Mouse (Mus musculus): ENCODE measurements around the gene Cdca7l. TPM values are rescaled to one million over a fixed set of nuclear protein-coding genes. Genes with fewer than 3 reads are reported as not detected.

Gene Cdca7l
- polyA plus RNA-seq, 2 experiments = 24.0 to 37.7 TPM

DNA sequence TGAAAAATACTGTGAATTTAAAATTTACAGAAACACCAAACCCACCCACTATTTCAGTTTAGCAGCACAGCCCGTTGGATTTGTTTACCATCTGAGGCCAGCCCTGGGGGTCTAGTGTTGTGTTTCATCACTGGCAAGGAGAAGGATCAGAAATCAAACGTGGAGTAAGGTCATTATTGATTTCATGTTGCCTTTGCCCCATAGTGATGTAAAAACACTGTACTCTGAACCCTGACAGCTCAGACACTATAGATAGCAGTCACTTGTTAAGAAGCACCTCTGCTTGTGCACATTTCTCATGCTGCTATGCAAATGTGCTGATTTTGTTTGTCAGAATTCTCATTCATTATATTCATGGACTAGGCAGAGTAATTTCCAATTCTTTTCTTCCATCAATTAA, 22.7 kb upstream of the Cdca7l start:
- ATAC-seq (ENCODE audit: low FRiP score, low read depth) (no peak), DNase-seq (ENCODE audit: low spot score) (no peak)

DNA sequence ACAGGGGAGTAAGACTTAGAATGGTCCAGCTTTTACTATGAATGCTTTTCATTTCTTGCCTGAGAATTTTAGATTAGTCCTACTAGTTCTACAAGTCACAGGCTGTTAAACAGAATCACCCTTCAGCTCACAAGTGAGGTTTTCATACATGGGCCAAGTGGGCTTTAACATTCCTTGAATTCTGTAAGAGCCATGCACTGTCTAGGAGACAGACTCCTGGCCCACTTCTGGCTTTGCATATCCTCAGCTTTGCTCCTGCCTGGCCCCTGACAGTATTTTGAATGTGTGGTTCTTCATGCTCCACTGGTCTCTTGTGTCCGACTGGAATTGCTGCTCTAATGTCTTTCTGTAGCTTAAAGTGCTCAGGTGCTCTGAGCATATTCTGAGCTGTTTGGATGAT, 20.7 kb upstream of the Cdca7l start:
- ATAC-seq (ENCODE audit: low FRiP score, low read depth) = no peak
- WGBS = 78% methylated on average over 1 of the region's 1 CpGs
- H3K9me3 ChIP-seq (ENCODE audit: control insufficient read depth, low read length) = no peaks in the 10 kb centered on the region

More for the DNA sequence above, 22.7 kb upstream of the Cdca7l start:
- no peaks in the 10 kb centered on the region for H3K27me3 ChIP-seq (ENCODE audit: control insufficient read depth, insufficient read depth, low read length)
- H3K4me2 ChIP-seq (replicated peaks; ENCODE audit: low read depth, low read length, severe bottlenecking) = no peak overlapping the region
- H3K36me3 ChIP-seq (ENCODE audit: control insufficient read depth, insufficient read depth, low read length) = no peaks in the 10 kb centered on the region
- no peak for TF ChIP-seq POLR2A (IDR thresholded peaks at IDR 0.05; ENCODE audit: borderline replicate concordance, extremely low read depth, insufficient read depth, insufficient read length)
- WGBS = 56% methylated on average over 2 of the region's 2 CpGs
- no peak overlapping the region for H3K9ac ChIP-seq (ENCODE audit: low read depth, low read length, severe bottlenecking)
- no peaks in the 10 kb centered on the region for H3K4me1 ChIP-seq (ENCODE audit: control insufficient read depth, insufficient read depth, low read length)
- no peak overlapping the region for H3K27ac ChIP-seq (replicated peaks; ENCODE audit: low read depth, low read length)
- H3K4me3 ChIP-seq (replicated peaks; ENCODE audit: low read length) = no peak overlapping the region
- no peaks in the 10 kb centered on the region for H3K9me3 ChIP-seq (ENCODE audit: control insufficient read depth, low read length)

DNA sequence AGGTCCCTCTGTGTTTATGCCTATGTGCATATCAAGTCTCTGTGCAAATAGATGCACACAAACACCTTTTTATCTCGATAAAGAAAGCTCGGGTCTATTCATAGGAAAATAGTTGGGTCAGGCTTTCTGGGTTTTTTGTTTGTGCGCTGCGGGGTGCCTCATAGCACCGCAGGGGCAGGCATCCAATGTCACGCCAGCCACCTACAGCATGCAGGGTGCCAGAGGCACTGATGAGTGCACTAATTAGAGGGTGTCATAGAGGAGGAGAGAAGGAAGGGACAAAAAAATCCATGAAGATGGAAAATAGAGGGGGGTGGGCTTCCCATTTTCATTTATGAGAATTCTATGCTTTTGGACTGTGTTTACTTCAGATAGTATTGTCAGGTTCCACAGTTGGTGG, 17.5 kb upstream of the Cdca7l start:
- 40% methylated on average over 6 of the region's 6 CpGs for WGBS
- no peaks in the 10 kb centered on the region for H3K36me3 ChIP-seq (ENCODE audit: control insufficient read depth, insufficient read depth, low read length)
- no peak for ATAC-seq (ENCODE audit: low FRiP score, low read depth)
- no peaks in the 10 kb centered on the region for H3K9me3 ChIP-seq (ENCODE audit: control insufficient read depth, low read length)
- no peak overlapping the region for H3K9ac ChIP-seq (ENCODE audit: low read depth, low read length, severe bottlenecking)
- no peak overlapping the region for H3K4me3 ChIP-seq (replicated peaks; ENCODE audit: low read length)
- no peaks in the 10 kb centered on the region for H3K27me3 ChIP-seq (ENCODE audit: control insufficient read depth, insufficient read depth, low read length)
- H3K27ac ChIP-seq (replicated peaks; ENCODE audit: low read depth, low read length) = no peak overlapping the region
- DNase-seq (ENCODE audit: low spot score) = no peak
- H3K4me2 ChIP-seq (replicated peaks; ENCODE audit: low read depth, low read length, severe bottlenecking) = no peak overlapping the region
- H3K4me1 ChIP-seq (ENCODE audit: control insufficient read depth, insufficient read depth, low read length) = 0 out of 2 replicates have a peak, but pooled peaks cover 3% of the 10 kb centered on the region
- no peak for TF ChIP-seq POLR2A (IDR thresholded peaks at IDR 0.05; ENCODE audit: borderline replicate concordance, extremely low read depth, insufficient read depth, insufficient read length)

More for the DNA sequence above, 20.7 kb upstream of the Cdca7l start:
- H3K4me3 ChIP-seq (replicated peaks; ENCODE audit: low read length) = no peak overlapping the region
- H3K4me1 ChIP-seq (ENCODE audit: control insufficient read depth, insufficient read depth, low read length) = no peaks in the 10 kb centered on the region
- no peak for DNase-seq (ENCODE audit: low spot score)
- no peak overlapping the region for H3K9ac ChIP-seq (ENCODE audit: low read depth, low read length, severe bottlenecking)
- H3K4me2 ChIP-seq (replicated peaks; ENCODE audit: low read depth, low read length, severe bottlenecking) = no peak overlapping the region
- H3K27ac ChIP-seq (replicated peaks; ENCODE audit: low read depth, low read length) = no peak overlapping the region
- H3K36me3 ChIP-seq (ENCODE audit: control insufficient read depth, insufficient read depth, low read length) = no peaks in the 10 kb centered on the region
- TF ChIP-seq POLR2A (IDR thresholded peaks at IDR 0.05; ENCODE audit: borderline replicate concordance, extremely low read depth, insufficient read depth, insufficient read length) = no peak
- H3K27me3 ChIP-seq (ENCODE audit: control insufficient read depth, insufficient read depth, low read length) = no peaks in the 10 kb centered on the region

DNA sequence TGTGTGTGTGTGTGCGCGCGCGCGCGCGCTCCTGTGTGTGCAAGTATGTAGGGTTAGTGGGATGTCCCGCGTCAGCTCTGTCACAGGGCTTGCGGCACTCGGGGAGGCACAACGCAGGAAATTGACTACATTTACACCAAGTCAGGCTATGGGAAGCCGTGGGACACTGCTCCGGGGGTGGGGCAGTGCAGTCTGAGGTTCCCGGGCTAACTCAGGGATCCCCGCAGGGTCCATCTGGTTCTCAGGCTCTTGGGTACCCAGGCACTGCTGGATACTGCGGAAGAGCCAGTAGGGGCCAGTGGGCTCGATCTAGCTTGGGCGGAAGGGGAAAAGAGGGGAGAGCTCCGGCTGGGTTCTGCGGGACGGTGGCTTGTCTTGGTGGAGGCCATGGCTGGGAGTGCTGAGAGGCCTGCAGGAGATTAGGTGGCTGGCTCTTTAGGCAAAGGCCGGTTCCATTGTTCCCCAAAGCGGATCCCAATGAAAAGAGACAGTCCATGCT, 15.5 kb upstream of the Cdca7l start:
- Histone ChIP-seq H3K9ac (ENCODE audit: low read depth, low read length, severe bottlenecking) (peak overlapping the region; percentile 32; the same call in 1 of the 2 replicates), H3K27ac (replicated peaks; ENCODE audit: low read depth, low read length) (no peak overlapping the region), H3K27me3 (ENCODE audit: control insufficient read depth, insufficient read depth, low read length) (no peaks in the 10 kb centered on the region), H3K4me3 (replicated peaks; ENCODE audit: low read length) (peak overlapping the region; percentile 26), H3K9me3 (ENCODE audit: control insufficient read depth, low read length) (no peaks in the 10 kb centered on the region), H3K4me2 (replicated peaks; ENCODE audit: low read depth, low read length, severe bottlenecking) (peak overlapping the region; percentile 55), H3K36me3 (ENCODE audit: control insufficient read depth, insufficient read depth, low read length) (no peaks in the 10 kb centered on the region), H3K4me1 (ENCODE audit: control insufficient read depth, insufficient read depth, low read length) (0 out of 2 replicates have a peak, but pooled peaks cover 3% of the 10 kb centered on the region)
- ATAC-seq (ENCODE audit: low FRiP score, low read depth) = peak; percentile 60; the same call in 1 of the 2 replicates
- no peak for DNase-seq (ENCODE audit: low spot score)
- no peak for TF ChIP-seq POLR2A (IDR thresholded peaks at IDR 0.05; ENCODE audit: borderline replicate concordance, extremely low read depth, insufficient read depth, insufficient read length)
- 13% methylated on average over 24 of the region's 24 CpGs for WGBS

DNA sequence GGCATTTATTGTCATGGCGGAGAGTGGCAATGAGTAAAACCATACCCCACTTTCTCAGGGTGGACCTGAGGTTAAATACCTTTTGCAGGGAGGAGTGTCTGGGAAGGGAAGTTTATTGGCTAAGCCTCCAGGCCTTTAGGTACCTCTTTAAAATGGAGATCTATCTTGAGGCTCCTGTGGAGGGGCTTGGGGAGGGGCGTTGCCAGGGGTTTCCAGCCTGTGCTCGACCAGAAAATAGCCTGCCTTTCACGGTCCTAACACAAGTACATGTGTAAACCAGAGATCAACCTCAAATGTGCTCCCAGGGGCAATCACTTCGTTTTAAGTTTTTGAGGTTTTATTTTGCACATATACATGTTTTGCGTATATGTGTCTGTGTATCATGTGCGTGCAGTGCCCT, 15.1 kb upstream of the Cdca7l start:
- Histone ChIP-seq H3K36me3 (ENCODE audit: control insufficient read depth, insufficient read depth, low read length) (no peaks in the 10 kb centered on the region), H3K4me1 (ENCODE audit: control insufficient read depth, insufficient read depth, low read length) (0 out of 2 replicates have a peak, but pooled peaks cover 3% of the 10 kb centered on the region), H3K9ac (ENCODE audit: low read depth, low read length, severe bottlenecking) (no peak overlapping the region), H3K9me3 (ENCODE audit: control insufficient read depth, low read length) (no peaks in the 10 kb centered on the region), H3K4me3 (replicated peaks; ENCODE audit: low read length) (peak overlapping the region; percentile 26; the same call in 1 of the 2 replicates), H3K27ac (replicated peaks; ENCODE audit: low read depth, low read length) (no peak overlapping the region), H3K4me2 (replicated peaks; ENCODE audit: low read depth, low read length, severe bottlenecking) (peak overlapping the region; percentile 55; the same call in 1 of the 2 replicates), H3K27me3 (ENCODE audit: control insufficient read depth, insufficient read depth, low read length) (no peaks in the 10 kb centered on the region)
- ATAC-seq (ENCODE audit: low FRiP score, low read depth) (0 out of 2 replicates have a peak, but pooled peaks have one; percentile 26), DNase-seq (ENCODE audit: low spot score) (no peak)
- 32% methylated on average over 7 of the region's 7 CpGs for WGBS
- TF ChIP-seq POLR2A (IDR thresholded peaks at IDR 0.05; ENCODE audit: borderline replicate concordance, extremely low read depth, insufficient read depth, insufficient read length) = no peak

Measured in limb, embryonic 14.5 days (tissue).